Mouse (Mus musculus) CH12.LX (cell line): Measurements from ENCODE around the gene Rtn3.
"Not testable (repeated sequence)": the region's sequence is repeated elsewhere in the genome, so short reads cannot be mapped to it uniquely, and the experiment has no call there.

Source experiments
- BHLHE40 ChIP-seq: IDR thresholded peaks from 2 replicates; pipeline ENCODE4 v1.6.1; 2011; ENCODE audit warnings: mild to moderate bottlenecking, low read depth, low read length, improper control_type of control experiment
- CTCF ChIP-seq, 2 experiments: IDR thresholded peaks in 1 of 2; conservative IDR thresholded peaks in 1 of 2; 2 replicates each; pipeline ENCODE4 v1.5.1; 2011 to 2012; ENCODE audit warnings: low read depth in 2 of 2, low read length in 2 of 2, improper control_type of control experiment in 1 of 2, inconsistent platforms in 1 of 2, mild to moderate bottlenecking in 1 of 2, moderate library complexity in 1 of 2
- POLR2A ChIP-seq: IDR thresholded peaks from 2 replicates; pipeline ENCODE4 v1.6.1; 2011; ENCODE audit warnings: low read depth, mild to moderate bottlenecking, improper control_type of control experiment, low read length
- RCOR1 ChIP-seq: conservative IDR thresholded peaks from 2 replicates; pipeline ENCODE4 v1.6.1; 2012; ENCODE audit warnings: low read depth, mild to moderate bottlenecking, inconsistent platforms, low read length, improper control_type of control experiment
- ZC3H11A ChIP-seq: IDR thresholded peaks from 2 replicates; pipeline ENCODE4 v1.6.1; 2012; ENCODE audit warnings: low read depth, mild to moderate bottlenecking, inconsistent platforms, low read length, improper control_type of control experiment

DNA sequence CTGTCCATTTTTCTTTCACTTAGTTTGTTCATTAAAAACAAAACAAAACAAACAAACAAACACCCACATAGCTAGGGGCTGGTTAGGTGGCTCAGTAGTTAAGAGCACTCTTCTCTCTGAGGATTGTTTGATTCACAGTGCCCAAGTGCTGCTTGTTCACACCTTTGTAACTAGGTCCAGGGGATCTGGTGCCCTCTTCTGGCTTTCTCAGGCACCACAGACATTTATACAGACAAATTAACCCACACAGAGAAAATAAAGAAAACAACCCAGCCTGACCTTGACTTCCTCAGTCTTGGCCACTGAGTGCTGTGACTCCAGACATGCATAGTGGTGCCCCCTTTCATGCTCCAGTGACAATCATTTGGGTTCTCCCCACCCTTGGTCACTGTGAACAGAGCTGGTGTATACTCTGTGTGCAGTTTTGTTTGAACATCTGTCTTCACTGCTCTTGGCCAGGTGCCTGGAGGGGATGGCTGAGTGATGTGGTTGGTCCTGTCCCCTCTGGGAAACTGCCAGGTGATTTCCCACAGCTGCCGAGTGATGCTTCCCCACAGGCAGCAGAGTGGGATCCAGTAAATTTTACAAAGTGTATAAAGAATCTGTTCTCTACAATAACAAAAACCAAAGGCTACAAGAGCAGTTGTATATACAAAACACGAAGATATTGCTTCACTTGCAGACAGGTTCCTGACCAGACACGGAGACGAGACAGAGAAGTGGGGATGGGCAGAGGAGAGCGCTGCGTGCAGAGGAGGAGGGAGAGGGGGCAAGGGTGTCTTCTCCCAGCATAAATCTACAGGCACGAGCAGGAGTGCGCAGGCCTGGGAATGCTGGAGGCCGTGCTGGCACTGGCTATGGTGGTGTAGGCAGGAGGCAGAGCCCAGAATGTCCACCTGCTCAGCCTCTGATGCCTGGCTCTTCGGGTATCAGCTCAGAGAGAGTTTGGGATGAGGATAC lies 85.9 kb downstream of the Rtn3 start:
- TF ChIP-seq CTCF (conservative IDR thresholded peaks at IDR 0.05 in 1 of 2, IDR thresholded peaks at IDR 0.05 in 1 of 2; ENCODE audit: low read depth in 2 of 2, low read length in 2 of 2): peak; percentile 13 to 57; a peak in 2 of 4 replicates
- TF ChIP-seq ZC3H11A, RCOR1, BHLHE40, POLR2A: not testable (repeated sequence)
